Mouse (Mus musculus): Measurements from ENCODE around the gene P2rx4.
A peak's percentile ranks its signal among the peaks of the same experiment; 100 is the strongest.
"Not testable (repeated sequence)": the region's sequence is repeated elsewhere in the genome, so short reads cannot be mapped to it uniquely, and the experiment has no call there.

The P2rx4 gene

DNA sequence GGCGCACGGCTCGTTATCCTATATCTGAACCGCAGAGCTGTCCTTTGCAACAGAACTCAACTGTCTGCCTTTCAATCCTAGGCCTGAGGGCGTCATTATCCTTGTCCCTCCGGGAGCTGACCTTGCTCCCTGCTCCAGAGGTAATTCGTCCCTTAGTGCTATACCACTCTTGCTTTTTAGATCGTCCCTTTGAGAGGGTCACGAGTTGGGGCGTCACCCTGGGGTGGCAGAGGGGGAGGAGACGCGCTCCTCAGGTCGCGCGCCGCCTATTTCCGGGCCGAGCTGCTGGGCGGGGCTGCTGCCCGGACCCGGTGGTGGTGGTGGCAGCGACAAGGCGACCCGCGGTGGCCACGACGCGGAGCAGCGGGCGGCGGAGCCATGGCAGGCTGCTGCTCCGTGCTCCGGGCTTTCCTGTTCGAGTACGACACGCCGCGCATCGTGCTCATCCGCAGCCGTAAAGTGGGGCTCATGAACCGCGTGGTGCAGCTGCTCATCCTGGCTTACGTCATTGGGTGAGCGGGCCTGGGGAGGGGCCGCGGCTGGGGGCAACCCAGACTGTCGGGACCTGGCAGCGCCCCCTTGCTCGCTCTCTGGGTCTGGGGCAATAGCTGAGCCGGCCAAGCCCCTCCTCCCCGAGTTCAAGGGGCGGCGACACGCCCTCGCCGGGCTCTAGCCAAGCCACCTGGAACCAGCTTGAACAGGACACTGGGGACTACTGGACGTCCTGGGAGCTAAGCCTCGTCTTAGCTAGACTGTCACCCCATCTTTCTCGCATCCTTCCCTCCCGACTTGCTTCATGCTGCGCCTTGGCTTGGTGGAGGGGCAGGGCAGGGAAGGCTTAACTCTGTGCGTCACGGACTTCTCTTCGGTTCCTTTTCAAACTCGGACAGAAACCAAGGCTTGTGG is at the start of gene P2rx4:
P2rx4 (plus strand) TSS at position 269 of the 906 bp plus-strand sequence.
- DNase-seq (ENCODE audit: low spot score) = peak; percentile 74

DNA sequence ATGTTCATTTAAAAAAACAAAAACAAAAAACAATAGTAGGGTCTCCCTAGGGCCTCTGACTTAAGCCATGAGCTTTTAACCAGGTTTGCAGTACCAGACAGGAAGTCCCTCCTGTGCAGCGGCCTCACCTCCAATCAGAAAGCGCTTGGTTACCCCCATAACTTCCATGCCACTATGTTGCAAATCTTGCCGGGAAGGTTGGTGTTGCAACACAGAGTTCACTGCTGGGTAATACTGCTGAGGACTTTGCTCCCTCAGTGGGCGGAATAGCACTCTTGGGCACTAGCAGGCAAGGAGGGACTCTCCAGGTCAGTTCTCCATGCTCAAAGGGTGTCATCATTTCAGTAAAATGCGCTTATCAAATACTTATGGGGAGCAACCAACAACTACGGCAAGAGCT is 44.8 kb upstream of the P2rx4 start:
- peak; percentile 58 for DNase-seq (ENCODE audit: low spot score)

DNA sequence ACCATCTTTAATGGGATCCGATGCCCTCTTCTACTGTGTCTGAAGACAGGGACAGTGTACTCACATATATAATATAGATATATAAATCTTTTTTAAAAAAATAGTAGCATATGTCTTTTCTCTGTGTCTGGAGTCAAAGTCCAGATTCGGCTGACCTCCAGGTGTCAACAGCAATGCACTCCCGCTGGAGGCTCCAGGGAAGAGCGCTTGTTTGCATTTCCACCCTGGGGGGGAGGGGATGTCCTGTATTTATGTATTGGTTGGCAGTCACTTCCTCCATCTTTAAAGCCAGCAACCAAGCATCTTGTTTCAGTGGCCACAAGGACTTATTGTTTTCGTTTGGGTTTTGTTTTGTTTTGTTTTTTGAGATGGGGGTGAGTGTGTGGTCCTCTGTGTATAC is 42.3 kb upstream of the P2rx4 start:
- DNase-seq (ENCODE audit: low spot score) = no peak

DNA sequence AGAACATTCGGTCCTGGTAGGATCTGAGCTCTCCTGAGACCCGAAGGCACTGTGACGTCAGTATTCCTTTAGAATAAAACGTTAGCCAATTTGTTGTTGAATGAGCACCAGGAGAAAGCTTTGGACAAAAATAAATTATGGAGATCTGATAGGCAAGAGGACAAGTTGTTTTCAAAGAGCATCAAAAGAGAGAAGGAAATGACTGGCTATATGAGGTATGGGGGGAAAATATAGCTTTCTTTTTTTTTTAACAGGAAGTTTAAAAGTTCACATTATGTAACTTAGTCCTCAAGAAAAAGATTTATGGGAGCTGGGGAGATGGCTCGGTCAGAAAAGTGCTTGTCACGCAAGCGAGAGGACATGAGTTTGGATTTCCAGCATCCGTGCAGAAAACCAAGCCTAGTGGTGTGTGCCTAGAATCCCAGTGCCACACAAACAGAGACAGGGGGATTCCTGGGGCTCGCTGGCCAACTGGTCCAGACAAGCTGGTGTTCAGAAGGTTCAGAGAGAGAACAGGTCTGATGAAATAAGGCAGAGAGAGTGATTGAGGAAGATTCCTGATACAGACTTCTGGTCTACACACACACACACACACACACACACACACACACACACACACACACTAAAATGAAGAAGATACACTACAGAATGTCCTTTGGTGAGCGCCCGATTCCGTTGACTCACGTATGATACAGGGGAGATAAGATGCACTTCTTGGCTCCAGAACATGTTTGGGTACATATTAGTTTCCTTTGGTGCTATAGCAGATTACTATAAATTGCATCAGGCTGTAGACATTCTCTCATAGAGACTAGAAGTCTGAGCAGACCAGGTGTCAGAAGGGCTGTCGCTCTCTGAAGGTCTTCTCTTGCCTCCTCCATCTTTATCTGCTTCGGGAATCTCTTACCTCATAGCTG is 38.1 kb upstream of the P2rx4 start:
- DNase-seq (ENCODE audit: low spot score) = no peak

DNA sequence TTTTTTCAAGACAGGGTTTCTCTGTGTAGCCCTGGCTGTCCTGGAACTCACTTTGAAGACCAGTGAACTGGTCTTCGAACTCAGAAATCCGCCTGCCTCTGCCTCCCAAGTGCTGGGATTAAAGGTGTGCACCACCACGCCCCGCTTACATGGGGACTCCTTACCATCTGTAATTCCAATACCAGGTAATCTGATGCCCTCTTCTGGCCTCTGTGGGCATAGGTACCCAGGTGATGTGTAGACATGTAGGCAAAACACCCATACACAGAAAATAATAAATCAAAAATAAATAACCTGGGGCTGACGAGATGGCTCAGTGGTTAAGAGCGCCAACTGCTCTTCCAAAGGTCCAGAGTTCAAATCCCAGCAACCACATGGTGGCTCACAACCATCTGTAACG is 35.7 kb upstream of the P2rx4 start:
- DNase-seq (ENCODE audit: low spot score) = not testable (repeated sequence)

DNA sequence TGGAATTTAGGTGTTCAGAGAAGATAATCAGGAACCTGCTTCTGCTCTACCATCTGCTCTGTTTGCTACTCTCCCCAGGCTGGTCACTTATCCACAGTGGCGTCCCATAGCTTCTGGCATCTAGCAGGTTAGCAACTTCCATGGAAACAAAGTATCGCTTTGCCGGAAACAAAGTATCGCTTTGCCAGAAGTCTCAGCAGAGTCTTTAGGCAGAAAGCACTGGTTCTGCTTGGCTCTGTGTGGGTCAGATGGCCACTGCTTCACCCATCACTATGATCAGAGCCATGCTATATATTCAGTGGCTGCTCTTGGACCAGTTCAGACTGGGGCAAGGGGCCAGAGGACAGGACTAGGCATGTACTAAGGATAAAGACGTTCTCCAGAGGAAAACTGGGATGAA is 35.0 kb upstream of the P2rx4 start:
- peak; percentile 74 for DNase-seq (ENCODE audit: low spot score)

DNA sequence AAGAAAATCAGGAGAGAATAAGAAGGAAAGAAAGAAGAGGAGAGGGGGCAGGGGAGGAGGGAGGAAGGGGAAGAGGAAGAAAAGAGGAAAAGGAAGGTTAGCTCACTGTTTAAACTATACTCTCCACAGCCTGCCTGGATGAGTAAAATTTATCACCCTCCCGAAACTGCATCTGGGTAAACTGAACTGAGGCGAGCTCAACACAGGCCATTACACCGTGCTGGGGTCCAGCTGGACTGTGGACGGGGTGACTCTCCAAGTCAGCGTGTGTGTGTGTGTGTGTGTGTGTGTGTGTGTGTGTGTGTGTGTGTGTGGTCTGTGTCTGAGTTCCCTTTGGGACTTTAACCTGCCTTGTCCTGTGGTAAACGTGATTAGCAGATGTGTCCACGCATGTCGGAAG is 31.3 kb upstream of the P2rx4 start:
- no peak for DNase-seq (ENCODE audit: low spot score)

DNA sequence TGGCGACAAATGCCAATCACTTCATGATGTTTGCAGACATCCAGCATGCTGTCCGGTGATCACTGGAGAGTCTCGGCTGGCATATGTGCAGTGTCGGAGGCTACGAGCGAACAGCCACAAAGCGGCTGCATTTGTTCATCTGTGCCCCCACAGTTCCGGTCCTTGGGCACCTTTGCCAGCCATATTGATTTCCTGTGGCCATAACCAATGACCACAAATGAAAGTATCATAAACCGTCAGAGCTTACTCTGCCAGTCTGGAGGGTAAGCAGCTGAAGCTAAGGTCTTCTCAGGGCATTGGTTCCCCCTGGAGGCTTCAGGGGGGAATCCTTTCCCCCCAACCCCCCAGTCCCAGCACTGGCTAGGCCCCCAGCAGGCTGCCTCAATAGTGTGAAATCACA is 29.4 kb upstream of the P2rx4 start:
- DNase-seq (ENCODE audit: low spot score) = no peak

DNA sequence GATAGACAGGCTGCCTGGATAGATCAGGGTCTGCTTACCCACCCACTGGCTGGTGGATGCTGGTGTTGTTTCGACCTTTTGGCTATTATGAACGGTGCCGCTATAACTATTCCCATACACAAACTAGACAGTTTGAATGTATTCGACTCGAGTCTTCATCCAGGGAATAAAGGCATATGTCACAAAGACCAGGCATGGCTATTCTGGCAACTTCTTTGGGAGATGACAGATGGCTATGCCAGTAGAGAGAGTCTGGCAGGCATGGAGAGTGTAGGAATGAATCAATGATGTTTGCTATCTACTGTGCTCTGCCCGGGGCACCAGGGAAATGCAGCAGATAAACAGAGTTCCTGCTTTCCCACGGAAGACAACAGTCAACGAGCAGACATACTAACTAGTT is 27.5 kb upstream of the P2rx4 start:
- no peak for DNase-seq (ENCODE audit: low spot score)

DNA sequence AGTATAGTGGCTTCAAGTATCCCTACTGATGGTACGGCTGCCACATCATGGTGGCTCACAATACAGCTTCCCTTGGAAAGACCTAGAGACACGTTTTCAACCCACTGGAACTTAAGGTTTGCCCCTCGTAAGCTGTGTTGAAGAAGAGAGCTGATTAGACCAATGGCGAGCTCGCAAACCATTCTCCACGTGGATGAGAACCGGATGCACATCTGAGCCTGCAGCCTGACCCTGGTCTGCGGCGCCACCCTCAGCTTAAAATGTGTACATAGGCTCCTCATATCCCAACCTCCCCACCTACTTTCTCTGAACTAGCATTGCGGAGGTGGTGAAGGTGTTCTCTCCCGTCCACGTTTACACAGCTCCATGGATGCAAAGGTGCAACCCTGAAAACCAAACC is 26.1 kb upstream of the P2rx4 start:
- DNase-seq (ENCODE audit: low spot score) = no peak

DNA sequence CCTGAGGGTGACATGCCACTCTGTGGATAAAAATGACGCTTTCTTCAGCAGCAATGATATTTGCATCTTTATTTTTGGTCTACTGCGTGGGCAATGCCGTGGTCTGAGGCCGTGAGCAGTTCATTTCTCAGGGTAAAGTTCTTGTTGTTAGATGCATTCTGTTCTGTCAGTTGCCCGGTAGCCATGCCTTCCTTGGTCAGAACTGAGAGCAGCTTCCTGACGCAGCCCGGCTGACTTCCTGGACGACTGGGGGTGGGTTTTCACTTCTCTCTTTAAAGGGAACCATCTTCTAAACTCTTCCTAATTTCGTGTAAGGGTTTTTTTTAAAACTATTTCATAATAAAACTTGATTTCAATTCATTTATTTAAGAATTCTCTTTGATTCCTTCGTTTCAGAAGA is 23.4 kb upstream of the P2rx4 start:
- no peak for DNase-seq (ENCODE audit: low spot score)

DNA sequence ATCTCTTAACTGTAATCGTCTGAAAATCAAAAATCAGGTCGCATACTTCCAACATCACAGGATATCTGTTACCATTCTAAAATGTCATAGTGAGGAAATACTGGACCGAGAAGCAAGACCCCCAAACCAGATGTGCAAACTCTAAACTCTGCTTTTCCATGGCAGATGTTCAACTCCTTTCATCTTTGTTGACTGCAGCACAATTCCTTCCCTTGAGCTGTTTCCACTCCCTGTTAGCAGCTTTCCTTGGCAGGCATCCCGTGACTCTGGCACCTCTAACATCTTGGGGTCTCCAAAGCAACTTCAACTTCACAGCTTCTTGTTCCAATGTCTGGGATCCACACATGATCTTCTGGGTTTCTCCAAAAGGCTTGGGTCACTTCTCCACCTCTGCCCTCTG is 20.0 kb upstream of the P2rx4 start:
- DNase-seq (ENCODE audit: low spot score) = no peak

DNA sequence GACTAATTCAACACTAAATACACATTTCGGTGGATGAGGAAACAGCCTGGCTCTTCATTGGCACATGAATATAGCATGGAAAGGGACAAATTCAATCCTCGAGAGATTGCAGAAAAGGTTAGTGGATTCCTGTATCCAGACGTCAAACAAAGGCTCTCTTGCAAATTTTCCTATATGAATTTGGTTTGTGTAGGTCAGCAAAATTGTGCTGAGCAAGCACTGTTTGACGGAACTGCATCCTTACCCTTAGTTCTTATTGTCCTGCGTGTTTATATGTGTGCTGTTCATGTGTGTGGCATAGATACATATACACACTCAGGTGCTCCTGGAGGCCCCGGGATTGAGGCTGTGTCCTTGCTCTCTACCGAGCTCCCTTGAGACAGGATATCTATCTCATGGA is 18.2 kb upstream of the P2rx4 start:
- no peak for DNase-seq (ENCODE audit: low spot score)

DNA sequence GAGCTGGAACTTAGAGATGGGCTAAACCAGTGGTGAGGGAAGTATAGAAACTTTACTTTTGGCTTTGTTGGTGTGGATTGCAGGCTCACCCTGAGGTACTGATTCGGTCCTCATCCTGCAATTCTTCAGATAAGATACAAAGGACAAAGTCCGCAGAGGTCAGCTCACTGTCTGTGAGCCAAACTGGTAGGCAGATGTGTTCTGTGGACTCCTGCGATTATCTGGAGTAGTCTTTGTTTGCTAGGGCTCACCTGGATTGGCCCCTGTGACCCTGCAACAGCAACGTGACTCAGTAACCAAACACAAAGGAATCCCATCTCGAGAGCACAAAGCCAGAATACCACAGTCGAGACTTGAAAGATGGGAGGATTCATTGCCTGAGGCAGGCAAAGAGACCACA is 16.9 kb upstream of the P2rx4 start:
- DNase-seq (ENCODE audit: low spot score) = no peak

DNA sequence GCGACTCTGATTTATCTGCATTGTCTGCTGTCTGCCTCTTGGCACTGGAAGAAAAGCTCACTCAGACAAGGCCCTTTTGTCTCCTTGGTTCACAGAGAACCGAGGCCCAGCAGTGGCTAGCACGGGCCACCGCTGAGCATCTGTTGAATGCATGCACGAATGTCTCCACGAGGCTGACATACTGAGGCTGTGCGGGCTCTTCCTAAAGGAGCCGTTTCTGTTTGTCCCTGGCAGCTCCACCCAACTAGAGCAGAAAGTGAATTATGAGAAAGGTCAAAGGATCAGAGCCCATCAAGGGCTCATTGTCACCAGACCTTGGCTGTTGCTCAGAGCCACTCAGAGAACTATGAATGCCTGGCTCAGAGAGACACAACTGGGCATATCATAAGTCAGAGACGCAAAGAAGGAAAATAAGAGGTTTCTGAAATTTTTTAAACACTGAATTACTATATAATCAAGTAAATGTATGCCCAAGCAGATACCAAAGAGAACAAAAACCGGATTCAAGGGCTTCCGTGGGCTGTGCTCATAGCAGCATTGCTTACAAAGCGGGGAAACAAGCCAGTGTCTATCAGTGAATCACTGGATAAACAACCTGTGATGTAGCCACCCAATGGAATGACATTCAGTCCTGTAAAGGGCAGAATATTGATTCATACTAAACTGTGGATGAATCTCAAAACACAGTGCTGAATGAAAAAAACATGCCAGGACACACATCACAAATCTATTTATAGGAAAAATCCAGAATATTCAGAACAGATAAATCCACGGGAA is 13.7 kb upstream of the P2rx4 start:
- peak; percentile 37 for DNase-seq (ENCODE audit: low spot score)

DNA sequence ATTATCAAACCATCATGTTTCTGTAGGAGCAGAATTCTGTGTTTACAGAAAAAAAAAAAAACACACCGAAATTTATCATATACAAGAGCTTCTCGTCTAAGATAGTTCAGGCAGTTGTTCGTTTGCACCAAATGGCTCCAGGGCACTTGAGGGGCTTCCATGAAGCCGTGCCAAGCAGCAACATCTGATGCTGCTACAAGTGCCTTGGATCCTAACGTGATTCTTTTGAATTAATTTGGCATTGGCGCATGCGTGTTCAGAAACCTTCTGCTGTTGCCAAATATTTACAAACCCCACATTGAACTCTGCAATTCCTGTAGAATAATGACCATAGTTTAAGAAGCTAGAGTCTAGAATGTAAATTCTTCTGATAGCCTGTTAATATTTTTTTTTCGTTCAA is 11.8 kb upstream of the P2rx4 start:
- no peak for DNase-seq (ENCODE audit: low spot score)

DNA sequence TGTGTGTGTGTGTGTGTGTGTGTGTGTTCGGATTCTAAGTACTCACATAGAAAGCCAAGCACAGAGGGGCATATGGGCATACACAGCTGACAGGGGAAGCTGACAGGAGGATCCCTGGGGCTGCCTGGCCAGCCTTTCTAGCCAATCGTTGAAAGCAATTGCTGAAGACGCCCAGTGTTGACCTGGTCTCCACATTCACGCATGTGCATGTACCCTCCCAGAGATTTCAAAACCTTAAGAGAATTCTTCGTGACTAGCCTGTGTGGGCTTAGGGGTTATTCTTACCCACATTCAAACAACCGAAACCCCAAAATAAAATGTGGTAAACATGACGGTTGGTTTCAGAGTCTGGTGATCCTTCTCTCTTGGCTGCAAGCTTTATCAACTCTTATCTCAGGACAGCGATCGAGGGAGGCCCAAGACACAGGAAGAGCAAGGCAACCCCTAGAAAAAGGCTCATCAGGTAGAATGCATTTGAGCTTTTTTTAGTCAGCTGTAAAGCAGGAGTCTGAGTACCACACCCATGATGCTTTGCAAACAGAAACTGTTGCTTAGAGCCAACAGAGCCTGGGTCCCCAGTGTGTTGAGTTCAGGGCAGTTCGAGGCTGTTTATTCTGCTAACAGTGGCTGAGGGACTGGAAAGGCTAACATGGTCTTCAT is 9.2 kb upstream of the P2rx4 start:
- DNase-seq (ENCODE audit: low spot score) = no peak

DNA sequence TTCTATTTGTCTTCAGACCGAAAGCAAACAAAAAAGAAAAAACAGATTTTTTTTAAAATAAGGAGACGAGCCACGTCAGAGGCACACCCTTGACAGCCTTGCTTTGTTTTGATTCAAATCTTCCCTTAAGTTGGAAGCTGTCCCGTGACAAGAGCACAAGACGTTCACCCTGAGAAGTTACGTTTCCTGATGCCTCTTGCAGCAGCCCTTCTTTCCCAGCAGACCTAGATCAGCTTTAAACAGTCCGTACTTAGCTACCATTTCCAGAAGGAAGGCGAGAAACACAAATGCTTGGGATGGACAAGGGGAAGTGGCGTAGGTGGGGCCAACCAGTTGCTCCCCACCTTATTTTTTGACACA is 8.7 kb upstream of the P2rx4 start:
- DNase-seq (ENCODE audit: low spot score) = no peak

DNA sequence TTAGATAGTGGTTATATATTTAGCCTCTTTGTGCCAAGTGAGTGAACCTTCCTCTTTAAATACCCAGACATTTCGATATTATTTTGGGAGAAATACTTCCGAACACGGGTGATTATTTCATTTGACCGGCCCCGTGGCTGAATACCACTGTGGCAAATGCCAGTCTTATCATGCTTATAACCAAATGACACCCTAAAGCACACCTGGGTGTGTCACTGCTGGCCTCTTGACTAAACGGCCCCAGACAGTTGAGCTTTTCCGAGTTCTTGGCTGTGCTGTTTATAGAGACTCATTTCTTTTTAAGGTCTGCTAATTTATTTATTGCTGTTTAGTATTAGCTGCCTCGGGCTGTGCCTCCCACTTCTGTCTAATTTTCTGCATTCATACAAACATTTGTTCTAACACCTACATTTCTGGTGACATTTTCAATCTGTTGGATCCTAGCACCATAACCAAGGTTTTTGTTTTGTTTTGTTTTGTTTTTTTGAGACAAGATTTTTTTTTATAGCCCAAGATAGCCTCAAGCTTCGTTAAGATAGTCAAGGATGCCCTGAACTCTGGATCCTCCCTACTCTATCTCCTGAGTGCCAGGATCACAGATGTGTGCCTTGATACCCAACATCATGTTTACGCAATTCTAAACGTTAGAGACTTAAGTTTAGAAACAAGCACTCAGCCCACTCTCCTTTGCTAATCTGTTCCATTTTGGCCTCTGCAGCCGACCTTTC is 7.1 kb upstream of the P2rx4 start:
- DNase-seq (ENCODE audit: low spot score) = no peak

DNA sequence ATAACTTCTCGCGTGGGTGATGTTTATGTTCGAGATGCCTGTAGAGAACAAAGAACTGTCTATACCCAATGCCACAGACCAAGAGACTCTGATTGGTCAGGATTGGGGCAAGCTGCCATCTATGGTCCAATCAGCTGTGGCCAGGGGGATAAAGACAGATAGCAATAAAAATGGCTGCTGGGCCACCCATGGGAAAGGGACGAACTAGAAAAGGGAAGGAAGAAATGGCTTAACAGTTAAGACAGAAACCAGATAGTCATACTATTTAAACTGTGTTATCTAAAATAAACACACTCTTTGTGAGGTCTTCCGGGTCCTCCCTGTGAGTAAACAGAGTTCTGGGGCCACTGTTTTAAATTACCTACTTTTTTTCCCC is 6.5 kb upstream of the P2rx4 start:
- DNase-seq (ENCODE audit: low spot score) = no peak

DNA sequence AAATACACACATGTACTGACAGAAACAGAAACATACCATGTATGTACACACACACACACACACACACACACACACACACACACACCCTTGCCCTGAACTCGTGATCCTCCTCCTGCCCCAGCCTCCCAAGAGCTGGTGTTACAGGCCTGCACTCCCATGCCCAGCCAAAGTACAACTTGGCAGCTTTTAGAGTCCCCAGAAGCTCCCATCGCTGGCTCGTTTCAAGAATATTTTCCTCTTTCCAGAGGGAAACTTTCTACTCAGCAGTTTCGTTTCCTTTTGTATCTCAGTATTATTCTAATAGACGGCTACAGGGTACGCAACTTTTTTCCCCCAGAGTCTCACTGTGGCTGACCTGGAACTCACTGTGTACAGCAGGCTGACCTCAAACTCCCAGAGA is 5.2 kb upstream of the P2rx4 start:
- DNase-seq (ENCODE audit: low spot score) = no peak
